Mouse (Mus musculus) heart, embryonic 11.5 days (tissue): ENCODE measurements around the gene Pdk4. TPM values are rescaled to one million over a fixed set of nuclear protein-coding genes. Genes with fewer than 3 reads are reported as not detected.

Source experiments
- ATAC-seq: fragments of 200-750 bp; cut with Nextera tagmentation; replicated peaks from 2 replicates; pipeline ENCODE4 v1.8.0; 2017; ENCODE audit warnings: moderate library complexity; ENCODE audit not compliant: insufficient number of reproducible peaks, low FRiP score, low TSS enrichment
- H3K27ac ChIP-seq: fragments of 300-500 bp; sonication (generic); 2 replicates; pipeline ENCODE4 v1.5.1; 2014; ENCODE audit warnings: mild to moderate bottlenecking, low read depth, low read length
- H3K27me3 ChIP-seq: fragments of 300-500 bp; sonication (generic); 2 replicates; pipeline ENCODE4 v1.6.1; 2014; ENCODE audit warnings: mild to moderate bottlenecking, low read length, mixed read lengths; ENCODE audit not compliant: control insufficient read depth, insufficient read depth
- H3K36me3 ChIP-seq: fragments of 300-500 bp; sonication (generic); 2 replicates; pipeline ENCODE4 v1.6.1; 2014; ENCODE audit warnings: mild to moderate bottlenecking, low read length, moderate library complexity, mixed read lengths; ENCODE audit not compliant: control insufficient read depth, insufficient read depth
- H3K4me1 ChIP-seq: fragments of 300-500 bp; sonication (generic); 2 replicates; pipeline ENCODE4 v1.6.1; 2014; ENCODE audit warnings: low read length; ENCODE audit not compliant: control insufficient read depth, insufficient read depth
- H3K4me2 ChIP-seq: fragments of 300-500 bp; sonication (generic); 2 replicates; pipeline ENCODE4 v1.6.1; 2014; ENCODE audit warnings: mild to moderate bottlenecking, moderate library complexity
- H3K4me3 ChIP-seq: fragments of 300-500 bp; sonication (generic); 2 replicates; pipeline ENCODE4 v1.5.1; 2014; ENCODE audit warnings: low read depth, low read length
- H3K9ac ChIP-seq: fragments of 300-500 bp; sonication (generic); 2 replicates; pipeline ENCODE4 v1.6.1; 2014; ENCODE audit warnings: mild to moderate bottlenecking, low read depth, low read length, moderate library complexity
- H3K9me3 ChIP-seq: fragments of 300-500 bp; sonication (generic); replicated peaks from 2 replicates; pipeline ENCODE4 v1.6.1; 2016; ENCODE audit warnings: low read length; ENCODE audit not compliant: control insufficient read depth
- WGBS: fragments of 180-500 bp; shearing (Covaris S2); extraction: QIAGEN DNeasy Blood & Tissue Kit; methylation state at CpG from one replicate; pipeline ENCODE4 v1.1.7; 2014; ENCODE audit not compliant: insufficient replicate concordance; 5-methylcytosine and 5-hydroxymethylcytosine counted together
- polyA plus RNA-seq: library from polyadenylated mRNA; unstranded; fragments of >200 nt; fragmentation: Nextera tagmentation; extraction: Ambion mirVana; gene quantifications from 2 replicates; pipeline ENCODE4 v1.2.1, GENCODE M21; 2014

Pdk4 gene
- polyA plus RNA-seq, 1 experiment from 2014 or later, result 18.6 TPM

GRCm38 (mm10) chr6:5442316-5443085 is 53.6 kb downstream of the Pdk4 start:
- Histone ChIP-seq H3K36me3 (no peaks in the 10 kb centered on the region), H3K4me1 (peaks cover 15% of the 10 kb centered on the region), H3K9ac (peak overlapping the region; percentile 36; the same call in 1 of the 2 replicates), H3K27me3 (no peaks in the 10 kb centered on the region), H3K27ac (peak overlapping the region; percentile 74), H3K9me3 (no peaks in the 10 kb centered on the region), H3K4me3 (0 out of 2 replicates have a peak overlapping the region, but pooled peaks have one; percentile 13), H3K4me2 (peak overlapping the region; percentile 57)
- ATAC-seq, result peak; percentile 89
- WGBS, result 2% methylated on average over 14 of the region's 14 CpGs

GRCm38 (mm10) chr6:5441221-5441620 is 54.9 kb downstream of the Pdk4 start:
- H3K27me3 ChIP-seq, result no peaks in the 10 kb centered on the region
- peaks cover 15% of the 10 kb centered on the region for H3K4me1 ChIP-seq
- WGBS, result 79% methylated on average over 6 of the region's 6 CpGs
- no peak overlapping the region for H3K27ac ChIP-seq
- H3K9me3 ChIP-seq, result no peaks in the 10 kb centered on the region
- H3K36me3 ChIP-seq, result no peaks in the 10 kb centered on the region
- H3K4me3 ChIP-seq, result no peak overlapping the region
- no peak overlapping the region for H3K9ac ChIP-seq
- no peak for ATAC-seq
- H3K4me2 ChIP-seq, result no peak overlapping the region

- WGBS, result 56% methylated on average over 4 of the region's 4 CpGs
- ATAC-seq, result no peak
- H3K9me3 ChIP-seq, result no peaks in the 10 kb centered on the region
These were observed 58.4 kb downstream of the Pdk4 start for GRCm38 (mm10) chr6:5437757-5438156.

GRCm38 (mm10) chr6:5433887-5434286 is 62.2 kb downstream of the Pdk4 start:
- Histone ChIP-seq H3K36me3 (no peaks in the 10 kb centered on the region), H3K27me3 (no peaks in the 10 kb centered on the region), H3K27ac (no peak overlapping the region), H3K4me3 (no peak overlapping the region), H3K9me3 (no peaks in the 10 kb centered on the region), H3K4me1 (no peaks in the 10 kb centered on the region), H3K9ac (no peak overlapping the region), H3K4me2 (no peak overlapping the region)
- no peak for ATAC-seq
- 80% methylated on average over 2 of the region's 2 CpGs for WGBS

More at GRCm38 (mm10) chr6:5437757-5438156, 58.4 kb downstream of the Pdk4 start:
- Histone ChIP-seq H3K36me3 (no peaks in the 10 kb centered on the region), H3K4me2 (no peak overlapping the region), H3K4me1 (peaks cover 8% of the 10 kb centered on the region; the same call in 1 of the 2 replicates), H3K27me3 (no peaks in the 10 kb centered on the region), H3K27ac (no peak overlapping the region), H3K9ac (no peak overlapping the region), H3K4me3 (no peak overlapping the region)

Other genes starting within 250 kb of the Pdk4 start
- 32.0 and 35.2 TPM in 2 replicates for gene Pon3, start 240.0 kb downstream of the Pdk4 start, polyA plus RNA-seq
- 34.6 and 38.7 TPM in 2 replicates for gene Pon2, start 197.9 kb downstream of the Pdk4 start, polyA plus RNA-seq
- gene Asb4, start 112.9 kb downstream of the Pdk4 start, polyA plus RNA-seq, result 58.4 and 70.1 TPM in 2 replicates
- gene Dync1i1, start 229.3 kb upstream of the Pdk4 start, polyA plus RNA-seq, result 3.3 TPM in 2 replicates